Mouse (Mus musculus) ES-E14 (cell line): ENCODE data around the gene Lamb3. TPM values are rescaled to one million over a fixed set of nuclear protein-coding genes. Genes with fewer than 3 reads are reported as not detected.

Experiments used
- DNase-seq: peaks from one replicate; pipeline ENCODE4 v3.0.0-alpha.2; 2013; ENCODE audit warnings: low read depth, low spot score
- H3K27ac ChIP-seq: 2 replicates; pipeline ENCODE4 v1.5.1; 2012; ENCODE audit warnings: low read depth, mild to moderate bottlenecking, low read length, moderate library complexity, mixed read lengths; ENCODE audit not compliant: poor library complexity, insufficient read depth, severe bottlenecking
- H3K36me3 ChIP-seq: 2 replicates; pipeline ENCODE4 v1.6.1; 2012; ENCODE audit warnings: mild to moderate bottlenecking, low read length, moderate library complexity, mixed read lengths; ENCODE audit not compliant: control insufficient read depth, poor library complexity, insufficient read depth, severe bottlenecking
- H3K4me1 ChIP-seq, 2 experiments: fragments of 150-350 bp in 1 of 2; sonication (generic) in 1 of 2; 2 replicates each; pipeline ENCODE4 v1.6.1; 2012; ENCODE audit warnings: low read length in 2 of 2, mild to moderate bottlenecking in 1 of 2, mixed read lengths in 1 of 2; ENCODE audit not compliant: control insufficient read depth in 2 of 2, insufficient read depth in 2 of 2, poor library complexity in 1 of 2
- H3K4me3 ChIP-seq, 2 experiments: fragments of 150-350 bp in 1 of 2; sonication (generic) in 1 of 2; 2 replicates each; pipeline ENCODE4 v1.5.1; 2012; ENCODE audit warnings: low read length in 2 of 2, low read depth in 1 of 2, mild to moderate bottlenecking in 1 of 2, mixed read lengths in 1 of 2; ENCODE audit not compliant: insufficient read depth in 1 of 2, poor library complexity in 1 of 2, severe bottlenecking in 1 of 2
- H3K9ac ChIP-seq: 2 replicates; pipeline ENCODE4 v1.6.1; 2012; ENCODE audit warnings: low read depth, mild to moderate bottlenecking, low read length, mixed read lengths; ENCODE audit not compliant: poor library complexity, insufficient read depth, severe bottlenecking
- H3K9me3 ChIP-seq: fragments of 150-350 bp; sonication (generic); 2 replicates; pipeline ENCODE4 v1.6.1; 2012; ENCODE audit warnings: low read depth, mild to moderate bottlenecking, low read length; ENCODE audit not compliant: control insufficient read depth, insufficient read depth
- CHD2 ChIP-seq: IDR thresholded peaks from 2 replicates; pipeline ENCODE4 v1.6.1; 2014; ENCODE audit warnings: mild to moderate bottlenecking, low read depth, low read length, inconsistent platforms
- HCFC1 ChIP-seq: IDR thresholded peaks from 2 replicates; pipeline ENCODE4 v1.6.1; 2012; ENCODE audit warnings: low read length, inconsistent platforms, borderline replicate concordance; ENCODE audit not compliant: insufficient read depth
- MAFK ChIP-seq: IDR thresholded peaks from 2 replicates; pipeline ENCODE4 v1.6.1; 2014; ENCODE audit warnings: mild to moderate bottlenecking, low read depth, low read length, inconsistent platforms; ENCODE audit not compliant: insufficient read depth
- ZC3H11A ChIP-seq: IDR thresholded peaks from 2 replicates; pipeline ENCODE4 v1.6.1; 2012; ENCODE audit warnings: low read depth, mild to moderate bottlenecking, inconsistent platforms, low read length, borderline replicate concordance
- ZNF384 ChIP-seq: IDR thresholded peaks from 2 replicates; pipeline ENCODE4 v1.6.1; 2012; ENCODE audit warnings: low read depth, low read length, inconsistent platforms
- in situ Hi-C, 2 experiments: fragments of 600-800 bp; cut with MboI; formaldehyde crosslinking; loops; one replicate each; pipeline ENCODE4 v1.15.1; 2025; ENCODE audit warnings: low sequenced_read_pairs in 2 of 2, inconsistent platforms in 1 of 2; ENCODE audit not compliant: unreplicated experiment in 2 of 2
- total RNA-seq: library from RNA; depleted of rRNA; stranded (reverse); fragments of 300-350 nt; gene quantifications from 2 replicates; pipeline ENCODE4 v1.2.3, GENCODE M21; 2012

Lamb3 gene
- total RNA-seq, 1 experiment: 2.9 TPM

- no peak for TF ChIP-seq CHD2
- no peak for TF ChIP-seq ZNF384
- TF ChIP-seq ZC3H11A: no peak
- TF ChIP-seq HCFC1: no peak
- in situ Hi-C loops: no loop called here
- Histone ChIP-seq H3K36me3 (no peaks in the 10 kb centered on the region), H3K27ac (no peak overlapping the region), H3K4me1 (no peaks in the 10 kb centered on the region), H3K4me3 (no peak overlapping the region), H3K9me3 (no peaks in the 10 kb centered on the region), H3K9ac (no peak overlapping the region)
- no peak for DNase-seq
These were observed 86.4 kb downstream of the Lamb3 start for GRCm38 (mm10) chr1:193293926-193294325.

DNA sequence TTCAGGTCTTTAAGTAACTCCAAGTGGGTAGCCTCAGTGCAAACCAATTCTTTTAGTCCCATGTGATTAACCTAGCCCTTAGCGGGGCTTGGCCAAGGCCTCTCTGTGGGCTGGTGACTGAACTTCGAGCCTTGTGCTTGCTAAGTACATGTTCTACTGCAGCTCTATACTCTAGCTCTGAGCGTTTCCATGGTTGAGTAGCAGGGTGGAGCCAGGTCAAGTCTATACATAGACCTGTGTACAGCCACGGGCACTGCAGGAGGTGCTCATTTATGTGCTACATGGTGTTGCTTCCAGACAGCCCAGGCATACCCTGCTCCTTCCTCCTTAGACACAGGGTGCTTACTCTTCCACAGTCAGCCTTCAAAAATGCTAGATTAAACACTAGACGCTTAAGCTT, 88.4 kb downstream of the Lamb3 start:
- no peaks in the 10 kb centered on the region for H3K9me3 ChIP-seq
- TF ChIP-seq ZC3H11A: no peak
- TF ChIP-seq ZNF384: no peak
- TF ChIP-seq MAFK: no peak
- in situ Hi-C loops: no loop called here
- H3K9ac ChIP-seq: no peak overlapping the region
- H3K4me1 ChIP-seq: no peaks in the 10 kb centered on the region
- no peaks in the 10 kb centered on the region for H3K36me3 ChIP-seq
- no peak overlapping the region for H3K4me3 ChIP-seq
- no peak overlapping the region for H3K27ac ChIP-seq
- no peak for DNase-seq

DNA sequence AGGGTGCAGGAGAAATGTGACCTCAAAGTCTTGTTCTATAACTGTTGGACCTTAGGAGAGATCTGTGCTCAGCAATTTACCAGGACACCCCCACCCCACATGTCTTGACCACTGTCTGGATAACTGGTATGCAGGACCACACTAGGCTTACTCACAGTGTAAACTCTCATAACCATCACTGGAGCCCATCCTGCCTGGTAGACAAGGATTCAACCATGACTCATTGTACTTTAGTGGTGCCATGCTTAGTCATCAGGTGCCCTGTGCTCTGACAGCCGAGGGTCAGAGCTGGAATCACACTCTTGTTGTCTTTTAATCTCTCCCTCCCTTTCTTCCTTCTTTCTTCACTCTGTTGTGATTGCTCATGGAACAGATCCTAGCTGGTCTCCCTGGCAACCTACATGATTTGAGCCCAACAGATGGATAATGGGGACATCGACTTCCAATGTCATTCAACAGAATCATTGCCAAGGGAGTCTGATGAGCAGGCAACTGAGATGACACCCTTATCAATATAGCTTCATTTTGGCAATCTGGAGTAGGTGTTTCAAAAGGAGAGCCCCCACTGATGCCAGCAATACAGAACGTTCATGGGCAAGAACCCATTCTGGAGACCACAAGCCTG, 90.8 kb downstream of the Lamb3 start:
- no peak overlapping the region for H3K9ac ChIP-seq
- peaks cover 0 to 9% of the 10 kb centered on the region in 2 experiments; a peak in 2 of 4 replicates for H3K4me1 ChIP-seq
- H3K36me3 ChIP-seq: no peaks in the 10 kb centered on the region
- H3K4me3 ChIP-seq: no peak overlapping the region
- in situ Hi-C loops: no loop called here
- TF ChIP-seq ZNF384 (no peak), MAFK (no peak), HCFC1 (no peak), CHD2 (no peak), ZC3H11A (no peak)
- no peak for DNase-seq
- H3K9me3 ChIP-seq: no peaks in the 10 kb centered on the region
- H3K27ac ChIP-seq: no peak overlapping the region

DNA sequence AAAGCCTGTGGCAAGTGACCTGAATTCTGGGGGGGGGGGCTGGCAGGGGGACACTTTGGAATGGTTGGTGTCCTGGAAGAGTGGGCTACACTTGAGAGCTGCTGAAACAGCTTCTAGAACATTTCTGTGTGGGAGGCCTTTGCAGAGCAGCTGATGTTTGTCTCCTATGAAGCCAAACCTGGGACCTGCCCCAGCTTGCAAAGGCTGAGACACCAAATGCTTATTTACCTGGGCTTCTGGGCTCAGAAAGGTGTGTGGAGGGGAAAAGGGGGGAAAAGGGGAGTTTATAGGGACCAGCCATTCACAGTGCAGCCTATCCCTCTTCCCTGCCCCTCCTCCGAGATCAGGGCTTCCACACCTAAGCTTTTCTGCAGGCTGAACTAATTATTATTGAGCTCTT, 92.5 kb downstream of the Lamb3 start:
- Histone ChIP-seq H3K9me3 (no peaks in the 10 kb centered on the region), H3K4me1 (peaks cover 0 to 9% of the 10 kb centered on the region in 2 experiments; a peak in 2 of 4 replicates), H3K36me3 (no peaks in the 10 kb centered on the region), H3K4me3 (no peak overlapping the region), H3K27ac (no peak overlapping the region), H3K9ac (no peak overlapping the region)
- in situ Hi-C loops: no loop called here
- DNase-seq: no peak
- no peak for TF ChIP-seq HCFC1
- no peak for TF ChIP-seq CHD2
- TF ChIP-seq ZC3H11A: no peak
- no peak for TF ChIP-seq MAFK
- no peak for TF ChIP-seq ZNF384
